Mouse (Mus musculus): Measurements from ENCODE around the gene Foxn1. TPM values are rescaled to one million over a fixed set of nuclear protein-coding genes. Genes with fewer than 3 reads are reported as not detected.

The Foxn1 gene
- total and polyA plus RNA-seq, 2 experiments from 2014 or later, result not detected

- no peaks in the 10 kb centered on the region for H3K36me3 ChIP-seq (ENCODE audit: insufficient read depth, low read length)
- no peak for TF ChIP-seq CTCF (IDR thresholded peaks at IDR 0.05)
- H3K9ac ChIP-seq (replicated peaks; ENCODE audit: low read length, poor library complexity, severe bottlenecking), result no peak overlapping the region
- no peaks in the 10 kb centered on the region for H3K27me3 ChIP-seq (ENCODE audit: insufficient read depth, low read length)
- DNase-seq (ENCODE audit: low spot score) (no peak), ATAC-seq (ENCODE audit: low FRiP score) (no peak)
- H3K9me3 ChIP-seq (ENCODE audit: low read length), result no peaks in the 10 kb centered on the region
- 94% methylated on average over 6 of the region's 6 CpGs for WGBS
- no peak overlapping the region for H3K4me2 ChIP-seq (ENCODE audit: low read depth, low read length, poor library complexity, severe bottlenecking)
- H3K27ac ChIP-seq (ENCODE audit: low read depth, low read length), result no peak overlapping the region
- no peak overlapping the region for H3K4me3 ChIP-seq (ENCODE audit: low read depth, low read length)
- H3K4me1 ChIP-seq (ENCODE audit: insufficient read depth, low read length), result no peaks in the 10 kb centered on the region
Measured at GRCm38 (mm10) chr11:78427655-78428054, 41.3 kb upstream of the Foxn1 start.

- H3K27ac ChIP-seq (ENCODE audit: low read depth, low read length), result no peak overlapping the region
Measured at GRCm38 (mm10) chr11:78425572-78425971, 39.2 kb upstream of the Foxn1 start.

GRCm38 (mm10) chr11:78424352-78424751, 38.0 kb upstream of the Foxn1 start:
- Histone ChIP-seq H3K27me3 (ENCODE audit: insufficient read depth, low read length) (no peaks in the 10 kb centered on the region), H3K4me3 (ENCODE audit: low read depth, low read length) (no peak overlapping the region), H3K36me3 (ENCODE audit: insufficient read depth, low read length) (no peaks in the 10 kb centered on the region), H3K27ac (ENCODE audit: low read depth, low read length) (no peak overlapping the region), H3K9me3 (ENCODE audit: low read length) (no peaks in the 10 kb centered on the region), H3K4me2 (ENCODE audit: low read depth, low read length, poor library complexity, severe bottlenecking) (no peak overlapping the region), H3K4me1 (ENCODE audit: insufficient read depth, low read length) (no peaks in the 10 kb centered on the region), H3K9ac (replicated peaks; ENCODE audit: low read length, poor library complexity, severe bottlenecking) (no peak overlapping the region)
- TF ChIP-seq CTCF (IDR thresholded peaks at IDR 0.05), result no peak
- ATAC-seq (ENCODE audit: low FRiP score) (no peak), DNase-seq (ENCODE audit: low spot score) (peak; percentile 15)
- 63% methylated on average over 2 of the region's 2 CpGs for WGBS

More at GRCm38 (mm10) chr11:78425572-78425971, 39.2 kb upstream of the Foxn1 start:
- Histone ChIP-seq H3K9me3 (ENCODE audit: low read length) (no peaks in the 10 kb centered on the region), H3K27me3 (ENCODE audit: insufficient read depth, low read length) (no peaks in the 10 kb centered on the region), H3K36me3 (ENCODE audit: insufficient read depth, low read length) (no peaks in the 10 kb centered on the region), H3K4me3 (ENCODE audit: low read depth, low read length) (no peak overlapping the region), H3K9ac (replicated peaks; ENCODE audit: low read length, poor library complexity, severe bottlenecking) (no peak overlapping the region), H3K4me1 (ENCODE audit: insufficient read depth, low read length) (no peaks in the 10 kb centered on the region), H3K4me2 (ENCODE audit: low read depth, low read length, poor library complexity, severe bottlenecking) (no peak overlapping the region)
- ATAC-seq (ENCODE audit: low FRiP score) (no peak), DNase-seq (ENCODE audit: low spot score) (no peak)
- TF ChIP-seq CTCF (IDR thresholded peaks at IDR 0.05), result no peak
- 86% methylated on average over 1 of the region's 1 CpGs for WGBS

GRCm38 (mm10) chr11:78422055-78422819, 35.9 kb upstream of the Foxn1 start, which contains the start of gene Slc13a2:
Gene Slc13a2, minus strand, starts transcription at chr11:78422217.
- DNase-seq (ENCODE audit: low spot score), result no peak
- 30% methylated on average over 13 of the region's 13 CpGs for WGBS
- H3K27me3 ChIP-seq (ENCODE audit: insufficient read depth, low read length), result no peaks in the 10 kb centered on the region
- H3K9ac ChIP-seq (replicated peaks; ENCODE audit: low read length, poor library complexity, severe bottlenecking), result no peak within 1 kb of the TSS
- H3K4me2 ChIP-seq (ENCODE audit: low read depth, low read length, poor library complexity, severe bottlenecking), result no peak within 1 kb of the TSS
- no peak for TF ChIP-seq CTCF (IDR thresholded peaks at IDR 0.05)
- no peaks in the 10 kb centered on the region for H3K4me1 ChIP-seq (ENCODE audit: insufficient read depth, low read length)
- no peak for ATAC-seq (ENCODE audit: low FRiP score)
- no peaks in the 10 kb centered on the region for H3K9me3 ChIP-seq (ENCODE audit: low read length)
- no peak within 1 kb of the TSS for H3K27ac ChIP-seq (ENCODE audit: low read depth, low read length)
- H3K36me3 ChIP-seq (ENCODE audit: insufficient read depth, low read length), result no peaks in the 10 kb centered on the region
- no peak within 1 kb of the TSS for H3K4me3 ChIP-seq (ENCODE audit: low read depth, low read length)

GRCm38 (mm10) chr11:78421201-78422009, 35.0 kb upstream of the Foxn1 start:
- no peak for TF ChIP-seq CTCF (IDR thresholded peaks at IDR 0.05)
- no peak overlapping the region for H3K9ac ChIP-seq (replicated peaks; ENCODE audit: low read length, poor library complexity, severe bottlenecking)
- no peak for DNase-seq (ENCODE audit: low spot score)
- H3K36me3 ChIP-seq (ENCODE audit: insufficient read depth, low read length), result no peaks in the 10 kb centered on the region
- no peak overlapping the region for H3K4me3 ChIP-seq (ENCODE audit: low read depth, low read length)
- H3K27ac ChIP-seq (ENCODE audit: low read depth, low read length), result no peak overlapping the region
- no peak for ATAC-seq (ENCODE audit: low FRiP score)
- WGBS, result 68% methylated on average over 13 of the region's 13 CpGs
- no peaks in the 10 kb centered on the region for H3K27me3 ChIP-seq (ENCODE audit: insufficient read depth, low read length)
- no peak overlapping the region for H3K4me2 ChIP-seq (ENCODE audit: low read depth, low read length, poor library complexity, severe bottlenecking)
- no peaks in the 10 kb centered on the region for H3K9me3 ChIP-seq (ENCODE audit: low read length)
- no peaks in the 10 kb centered on the region for H3K4me1 ChIP-seq (ENCODE audit: insufficient read depth, low read length)

All from midbrain, postnatal 0 days (tissue).